Mouse (Mus musculus): Measurements from ENCODE around the gene Sirt3. TPM values are rescaled to one million over a fixed set of nuclear protein-coding genes. Genes with fewer than 3 reads are reported as not detected.
A peak's percentile ranks its signal among the peaks of the same experiment; 100 is the strongest.

The Sirt3 gene
- polyA plus RNA-seq (2015; fragmentation: Nextera tagmentation; extraction: Ambion mirVana): 61.9 and 67.8 TPM in 2 replicates

- H3K27me3 ChIP-seq (replicated peaks): no peaks in the 10 kb centered on the region
- ATAC-seq (ENCODE audit: low FRiP score): peak; percentile 96
- H3K36me3 ChIP-seq: peaks cover 16% of the 10 kb centered on the region
- H3K9ac ChIP-seq (replicated peaks): peak within 1 kb of the TSS; percentile 72
- H3K4me3 ChIP-seq (replicated peaks): peak within 1 kb of the TSS; percentile 75
- H3K4me2 ChIP-seq: peak within 1 kb of the TSS; percentile 74
- no peaks in the 10 kb centered on the region for H3K9me3 ChIP-seq (replicated peaks)
- peaks cover 26% of the 10 kb centered on the region for H3K4me1 ChIP-seq
- peak within 1 kb of the TSS; percentile 90 for H3K27ac ChIP-seq (replicated peaks)
- WGBS: under 1% methylated on average over 59 of the region's 59 CpGs
Observed at GRCm38 (mm10) chr7:140881696-140882468, at the start of gene Sirt3, which contains the start of gene Psmd13. Gene Sirt3 (minus strand): TSS chr7:140882309. Gene Psmd13 (plus strand): TSS chr7:140881968.

GRCm38 (mm10) chr7:140927181-140927580, 45.1 kb upstream of the Sirt3 start:
- WGBS: 88% methylated on average over 6 of the region's 6 CpGs
- no peak for ATAC-seq (ENCODE audit: low FRiP score)
- H3K4me3 ChIP-seq (replicated peaks): no peak overlapping the region

GRCm38 (mm10) chr7:140923070-140923775, 41.1 kb upstream of the Sirt3 start:
- H3K27ac ChIP-seq (replicated peaks): no peak overlapping the region
- no peaks in the 10 kb centered on the region for H3K36me3 ChIP-seq
- peak overlapping the region; percentile 30 for H3K9ac ChIP-seq (replicated peaks)
- H3K9me3 ChIP-seq (replicated peaks): no peaks in the 10 kb centered on the region
- peak overlapping the region; percentile 44 for H3K4me3 ChIP-seq (replicated peaks)
- ATAC-seq (ENCODE audit: low FRiP score): no peak; the same call in 1 of the 2 replicates
- H3K27me3 ChIP-seq (replicated peaks): peaks cover 75% of the 10 kb centered on the region
- peak overlapping the region; percentile 79 for H3K4me2 ChIP-seq
- WGBS: 20% methylated on average over 30 of the region's 30 CpGs
- H3K4me1 ChIP-seq: peaks cover 25% of the 10 kb centered on the region

More at GRCm38 (mm10) chr7:140927181-140927580, 45.1 kb upstream of the Sirt3 start:
- H3K9me3 ChIP-seq (replicated peaks): no peaks in the 10 kb centered on the region
- H3K4me1 ChIP-seq: peaks cover 17% of the 10 kb centered on the region
- peaks cover 41% of the 10 kb centered on the region for H3K27me3 ChIP-seq (replicated peaks)
- no peak overlapping the region for H3K27ac ChIP-seq (replicated peaks)
- no peak overlapping the region for H3K4me2 ChIP-seq
- H3K36me3 ChIP-seq: no peaks in the 10 kb centered on the region
- no peak overlapping the region for H3K9ac ChIP-seq (replicated peaks)

- peak; percentile 63; the same call in 1 of the 2 replicates for ATAC-seq (ENCODE audit: low FRiP score)
- no peaks in the 10 kb centered on the region for H3K9me3 ChIP-seq (replicated peaks)
Observed at GRCm38 (mm10) chr7:140922398-140923069, 40.4 kb upstream of the Sirt3 start.

GRCm38 (mm10) chr7:140921225-140921975, 39.3 kb upstream of the Sirt3 start:
- Histone ChIP-seq H3K9me3 (replicated peaks) (no peaks in the 10 kb centered on the region), H3K4me2 (peak overlapping the region; percentile 79), H3K27me3 (replicated peaks) (peaks cover 75% of the 10 kb centered on the region), H3K4me3 (replicated peaks) (no peak overlapping the region), H3K27ac (replicated peaks) (no peak overlapping the region), H3K4me1 (peaks cover 25% of the 10 kb centered on the region), H3K36me3 (no peaks in the 10 kb centered on the region), H3K9ac (replicated peaks) (no peak overlapping the region)
- 28% methylated on average over 22 of the region's 22 CpGs for WGBS
- no peak for ATAC-seq (ENCODE audit: low FRiP score)

More at GRCm38 (mm10) chr7:140922398-140923069, 40.4 kb upstream of the Sirt3 start:
- H3K4me3 ChIP-seq (replicated peaks): peak overlapping the region; percentile 44
- no peak overlapping the region for H3K27ac ChIP-seq (replicated peaks)
- H3K4me2 ChIP-seq: peak overlapping the region; percentile 79
- peaks cover 77% of the 10 kb centered on the region for H3K27me3 ChIP-seq (replicated peaks)
- peak overlapping the region; percentile 30 for H3K9ac ChIP-seq (replicated peaks)
- no peaks in the 10 kb centered on the region for H3K36me3 ChIP-seq
- under 1% methylated on average over 49 of the region's 49 CpGs for WGBS
- H3K4me1 ChIP-seq: peaks cover 25% of the 10 kb centered on the region

GRCm38 (mm10) chr7:140920418-140921029, 38.4 kb upstream of the Sirt3 start, which contains the start of gene Nlrp6:
Gene Nlrp6 (plus strand): TSS chr7:140920902.
- H3K27ac ChIP-seq (replicated peaks): no peak within 1 kb of the TSS
- no peak within 1 kb of the TSS for H3K4me3 ChIP-seq (replicated peaks)
- no peak within 1 kb of the TSS for H3K9ac ChIP-seq (replicated peaks)
- H3K27me3 ChIP-seq (replicated peaks): peaks cover 72% of the 10 kb centered on the region
- ATAC-seq (ENCODE audit: low FRiP score): no peak
- H3K9me3 ChIP-seq (replicated peaks): no peaks in the 10 kb centered on the region
- 85% methylated on average over 8 of the region's 8 CpGs for WGBS
- no peaks in the 10 kb centered on the region for H3K36me3 ChIP-seq
- peak within 1 kb of the TSS; percentile 79 for H3K4me2 ChIP-seq
- H3K4me1 ChIP-seq: peaks cover 25% of the 10 kb centered on the region

GRCm38 (mm10) chr7:140919911-140920310, 37.8 kb upstream of the Sirt3 start:
- peaks cover 66% of the 10 kb centered on the region for H3K27me3 ChIP-seq (replicated peaks)
- no peak overlapping the region for H3K27ac ChIP-seq (replicated peaks)
- no peaks in the 10 kb centered on the region for H3K9me3 ChIP-seq (replicated peaks)
- H3K9ac ChIP-seq (replicated peaks): no peak overlapping the region
- 85% methylated on average over 4 of the region's 4 CpGs for WGBS
- peaks cover 25% of the 10 kb centered on the region for H3K4me1 ChIP-seq
- H3K4me2 ChIP-seq: no peak overlapping the region
- no peak for ATAC-seq (ENCODE audit: low FRiP score)
- no peak overlapping the region for H3K4me3 ChIP-seq (replicated peaks)
- H3K36me3 ChIP-seq: no peaks in the 10 kb centered on the region

GRCm38 (mm10) chr7:140914031-140914690, 32.1 kb upstream of the Sirt3 start:
- H3K4me2 ChIP-seq: no peak overlapping the region
- 91% methylated on average over 8 of the region's 8 CpGs for WGBS
- H3K9me3 ChIP-seq (replicated peaks): no peaks in the 10 kb centered on the region
- H3K27me3 ChIP-seq (replicated peaks): peaks cover 9% of the 10 kb centered on the region
- H3K36me3 ChIP-seq: no peaks in the 10 kb centered on the region
- no peak overlapping the region for H3K4me3 ChIP-seq (replicated peaks)
- ATAC-seq (ENCODE audit: low FRiP score): no peak
- H3K4me1 ChIP-seq: no peaks in the 10 kb centered on the region; the same call in 1 of the 2 replicates
- H3K27ac ChIP-seq (replicated peaks): no peak overlapping the region
- H3K9ac ChIP-seq (replicated peaks): no peak overlapping the region

GRCm38 (mm10) chr7:140912846-140913482, 30.9 kb upstream of the Sirt3 start:
- Histone ChIP-seq H3K9ac (replicated peaks) (no peak overlapping the region), H3K4me1 (peaks cover 5% of the 10 kb centered on the region), H3K27ac (replicated peaks) (no peak overlapping the region), H3K4me2 (no peak overlapping the region), H3K27me3 (replicated peaks) (0 out of 2 replicates have a peak, but pooled peaks cover under 1% of the 10 kb centered on the region), H3K9me3 (replicated peaks) (no peaks in the 10 kb centered on the region), H3K36me3 (no peaks in the 10 kb centered on the region), H3K4me3 (replicated peaks) (no peak overlapping the region)
- no peak for ATAC-seq (ENCODE audit: low FRiP score)
- 53% methylated on average over 5 of the region's 5 CpGs for WGBS

GRCm38 (mm10) chr7:140912293-140912692, 30.2 kb upstream of the Sirt3 start:
- Histone ChIP-seq H3K4me3 (replicated peaks) (no peak overlapping the region), H3K9ac (replicated peaks) (no peak overlapping the region), H3K4me1 (peaks cover 5% of the 10 kb centered on the region), H3K9me3 (replicated peaks) (no peaks in the 10 kb centered on the region), H3K27me3 (replicated peaks) (no peaks in the 10 kb centered on the region), H3K27ac (replicated peaks) (no peak overlapping the region), H3K4me2 (no peak overlapping the region), H3K36me3 (no peaks in the 10 kb centered on the region)
- no peak for ATAC-seq (ENCODE audit: low FRiP score)
- WGBS: 69% methylated on average over 3 of the region's 3 CpGs

Measured in neural tube, embryonic 15.5 days (tissue).